Mouse (Mus musculus): Measurements from ENCODE around the gene Htr2a.

DNA sequence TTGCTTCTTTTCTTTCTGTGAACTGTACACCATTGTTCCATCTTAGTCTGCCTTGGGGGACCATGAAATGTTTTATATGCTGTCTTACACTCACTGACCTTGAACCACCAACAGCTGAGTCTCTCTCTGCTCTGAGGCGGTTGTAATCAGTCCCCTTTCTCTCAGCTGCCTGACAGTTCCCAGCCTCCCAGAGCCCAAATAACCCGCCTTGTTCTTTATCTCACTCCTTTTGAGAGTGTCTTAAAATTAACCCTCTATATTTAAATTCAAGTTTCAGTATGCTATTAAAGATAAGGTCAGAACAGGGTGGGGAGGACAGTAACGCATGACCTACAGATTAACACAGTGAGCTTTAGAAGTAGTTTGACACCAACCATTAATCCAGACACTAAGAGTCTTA, 32.9 kb downstream of the Htr2a start:
- TF ChIP-seq CTCF (IDR thresholded peaks at IDR 0.05; ENCODE audit: extremely low read depth, insufficient read depth, insufficient read length, insufficient replicate concordance) (no peak), POLR2A (IDR thresholded peaks at IDR 0.05; ENCODE audit: low read depth, low read length) (no peak)

All from spleen, adult 2 months (tissue).